Mouse (Mus musculus): ENCODE data around the gene Txnrd2.

GRCm38 (mm10) chr16:18400472-18401216 is 25.5 kb upstream of the Txnrd2 start:
- TF ChIP-seq HCFC1 (IDR thresholded peaks at IDR 0.05; ENCODE audit: borderline replicate concordance, insufficient read depth, low read length) (no peak), CHD2 (IDR thresholded peaks at IDR 0.05; ENCODE audit: low read depth, low read length) (no peak), ZC3H11A (IDR thresholded peaks at IDR 0.05; ENCODE audit: borderline replicate concordance, low read depth, low read length) (no peak), MAFK (IDR thresholded peaks at IDR 0.05; ENCODE audit: insufficient read depth, low read depth, low read length) (no peak), ZNF384 (IDR thresholded peaks at IDR 0.05; ENCODE audit: low read depth, low read length) (no peak)

Measured in ES-E14 (cell line).